ENCODE assay signal across 27 mouse cellular contexts in genomic region chr11:75991911-75992310, GRCm38 (mm10). TPM values are rescaled to one million over a fixed set of nuclear protein-coding genes. Genes with fewer than 3 reads are reported as not detected.
DNase-seq lines count a peak whose midpoint lies in the region; TF ChIP-seq lines count a peak whose summit lies in the region.
"Had no signal": no experiment of that assay in that cellular context is flagged by ENCODE, and none has a peak within 500 bp of the region (broad histone marks: within the 10 kb centered on the region; RNA-seq: fewer than 3 reads in every experiment).

No protein-coding gene starts in this region.

- peaks cover 14% of the 10 kb centered on the region; the same call in 1 of the 2 replicates for H3K4me1 ChIP-seq in spleen, adult 2 months (ENCODE audit: control insufficient read depth, insufficient read depth, insufficient read length)
- peaks cover 10% of the 10 kb centered on the region for H3K4me1 ChIP-seq in E14TG2a.4 (replicated peaks; ENCODE audit: low read depth, low read length)
- no peaks in the 10 kb centered on the region for H3K4me1 ChIP-seq in kidney, adult 2 months (ENCODE audit: control insufficient read depth, insufficient read depth, low read length)
- H3K4me1 ChIP-seq: forebrain, embryonic 12.5 days; heart, embryonic 10.5 days; intestine, embryonic 15.5 days; limb, embryonic 12.5 days; liver, embryonic 13.5 days; neural tube, embryonic 15.5 days had no signal

- no peaks in the 10 kb centered on the region for H3K36me3 ChIP-seq in spleen, adult 2 months (ENCODE audit: control insufficient read depth, insufficient read depth, low read length)
- H3K36me3 ChIP-seq in E14TG2a.4 (ENCODE audit: insufficient read depth, low read length), result no peaks in the 10 kb centered on the region
- no peaks in the 10 kb centered on the region for H3K36me3 ChIP-seq in kidney, adult 2 months (ENCODE audit: control insufficient read depth, insufficient read depth, low read length)
- H3K36me3 ChIP-seq: embryonic facial prominence, embryonic 13.5 days; forebrain, embryonic 12.5 days; heart, embryonic 10.5 days; intestine, embryonic 15.5 days; limb, embryonic 12.5 days; liver, embryonic 13.5 days; neural tube, embryonic 15.5 days had no signal

- peak overlapping the region; percentile 52 for H3K27ac ChIP-seq in spleen, adult 2 months (ENCODE audit: insufficient read depth, low read length)
- no peak overlapping the region for H3K27ac ChIP-seq in kidney, adult 2 months (ENCODE audit: insufficient read depth, low read depth, low read length)
- H3K27ac ChIP-seq: embryonic facial prominence, embryonic 13.5 days; forebrain, embryonic 12.5 days; heart, embryonic 10.5 days; intestine, embryonic 15.5 days; limb, embryonic 12.5 days; liver, embryonic 13.5 days; neural tube, embryonic 15.5 days had no signal

- TF ChIP-seq POLR2A in spleen, adult 2 months (IDR thresholded peaks at IDR 0.05; ENCODE audit: low read depth, low read length), result no peak
- TF ChIP-seq POLR2A in kidney, adult 2 months (IDR thresholded peaks at IDR 0.05; ENCODE audit: low read depth, low read length), result no peak

- no peak overlapping the region for H3K4me3 ChIP-seq in spleen, adult 2 months (ENCODE audit: extremely low read depth, insufficient read depth, insufficient read length)
- H3K4me3 ChIP-seq in E14TG2a.4 (replicated peaks; ENCODE audit: low read length), result no peak overlapping the region
- no peak overlapping the region for H3K4me3 ChIP-seq in kidney, adult 2 months (ENCODE audit: insufficient read depth, low read depth, low read length)
- H3K4me3 ChIP-seq: embryonic facial prominence, embryonic 13.5 days; erythroblast, embryonic 14.5 days; forebrain, embryonic 12.5 days; heart, embryonic 10.5 days; intestine, embryonic 15.5 days; limb, embryonic 12.5 days; liver, embryonic 13.5 days; neural tube, embryonic 15.5 days had no signal

- no peaks in the 10 kb centered on the region for H3K9me3 ChIP-seq in E14TG2a.4 (ENCODE audit: low read length)
- H3K9me3 ChIP-seq: embryonic facial prominence, embryonic 13.5 days; forebrain, embryonic 12.5 days; heart, embryonic 10.5 days; intestine, embryonic 15.5 days; limb, embryonic 12.5 days; liver, embryonic 13.5 days; neural tube, embryonic 15.5 days had no signal

- intact Hi-C loops in left cerebral cortex, postnatal 4 days (cut with DNase I), result no loop called here

- peak; percentile 31; the same call in 1 of the 2 replicates for TF ChIP-seq CTCF in spleen, adult 2 months (IDR thresholded peaks at IDR 0.05; ENCODE audit: extremely low read depth, insufficient read depth, insufficient read length, insufficient replicate concordance)
- TF ChIP-seq CTCF in E14TG2a.4 (conservative IDR thresholded peaks at IDR 0.05; ENCODE audit: low read length), result peak; percentile 16; the same call in 1 of the 2 replicates
- no peak for TF ChIP-seq CTCF in kidney, adult 2 months (conservative IDR thresholded peaks at IDR 0.05; ENCODE audit: insufficient read depth, insufficient read length, low read depth, low read length)

- WGBS in spleen, adult 2 months, result 28% methylated on average over 8 of the region's 8 CpGs
- WGBS in kidney, adult 2 months, result 87% methylated on average over 8 of the region's 8 CpGs

- peak in 1 of 2 experiments; percentile 50 for DNase-seq in spleen, adult 2 months (ENCODE audit: low read depth in 1 of 2, low spot score in 2 of 2)
- DNase-seq in spleen, postnatal 14 days (ENCODE audit: low spot score in 2 of 2), result no peak
- DNase-seq in R1 (ENCODE audit: low read depth, low spot score), result peak; percentile 45
- peak; percentile 51 for DNase-seq in naive thymus-derived CD4-positive, alpha-beta T cell, adult 2 months (ENCODE audit: low read depth)
- DNase-seq in left cerebral cortex, postnatal 4 days, result no peak
- no peak for DNase-seq in kidney, adult 2 months
- DNase-seq in testis, postnatal 10 days (ENCODE audit: low spot score), result no peak
- DNase-seq: adrenal gland, adult 2 months; cerebellum, adult 18-20 months; cerebellum, postnatal 25 days; embryo, embryonic 11 days; kidney, adult 9 months; kidney, postnatal 14 days; liver, embryonic 13.5 days; lung, postnatal 4 days had no signal

- H3K27me3 ChIP-seq in spleen, adult 2 months (ENCODE audit: control insufficient read depth, insufficient read depth, low read length), result no peaks in the 10 kb centered on the region
- peaks cover 6% of the 10 kb centered on the region for H3K27me3 ChIP-seq in E14TG2a.4 (ENCODE audit: insufficient read depth, low read length)
- no peaks in the 10 kb centered on the region for H3K27me3 ChIP-seq in kidney, adult 2 months (replicated peaks; ENCODE audit: control insufficient read depth, insufficient read depth, low read length)
- H3K27me3 ChIP-seq: embryonic facial prominence, embryonic 13.5 days; forebrain, embryonic 12.5 days; intestine, embryonic 15.5 days; limb, embryonic 12.5 days; liver, embryonic 13.5 days; neural tube, embryonic 15.5 days had no signal

RNA-seq across cellular contexts. Expression of gene 1700016K19Rik, which starts 7.8 kb away (rescaled TPM):
- 0.08 and 0.22 TPM in 2 replicates for polyA plus RNA-seq in spleen, adult 2 months (2012; rRNA removed)
- 1 to 10 TPM; 4.6 to 4.8 TPM for total RNA-seq in left cerebral cortex, postnatal 4 days (2021)
- 0.08 and 0.10 TPM in 2 replicates for polyA plus RNA-seq in kidney, adult 2 months (2012; rRNA removed)
- total RNA-seq: adrenal gland, adult 2 months; adrenal gland, postnatal 4 days; gastrocnemius, postnatal 4 days; hematopoietic stem cell, adult 5-6 weeks had no signal
- polyA plus RNA-seq: adrenal gland, adult 2 months; erythroblast, embryonic 14.5 days; heart, embryonic 10.5 days; heart, postnatal 0 days; liver, embryonic 13.5 days had no signal

RNA-seq across cellular contexts. Expression of gene Rflnb, which starts 35.7 kb away (rescaled TPM):
- 11.5 and 15.5 TPM in 2 replicates for polyA plus RNA-seq in spleen, adult 2 months (2012; rRNA removed)
- 10 to 100 TPM; 28.7 to 28.9 TPM for total RNA-seq in left cerebral cortex, postnatal 4 days (2021)
- 15.8 and 18.8 TPM in 2 replicates for polyA plus RNA-seq in kidney, adult 2 months (2012; rRNA removed)

RNA-seq across cellular contexts. Expression of gene Rph3al, which starts 53.7 kb away (rescaled TPM):
- polyA plus RNA-seq in spleen, adult 2 months (2012; rRNA removed), result 3.8 and 5.5 TPM in 2 replicates
- 1 to 10 TPM; 2.9 to 4.3 TPM for total RNA-seq in left cerebral cortex, postnatal 4 days (2021)
- 11.9 and 12.6 TPM in 2 replicates for polyA plus RNA-seq in kidney, adult 2 months (2012; rRNA removed)
- polyA plus RNA-seq: erythroblast, embryonic 14.5 days had no signal

Comparison
In these comparisons a context has a peak if more than half of its experiments do, and no peak if none do; other contexts are left out.
1. DNase-seq: peak in R1 (single experiment) and naive thymus-derived CD4-positive, alpha-beta T cell, adult 2 months (single experiment); none in spleen, postnatal 14 days (0 of 2), left cerebral cortex, postnatal 4 days (single experiment), kidney, adult 2 months (single experiment) and testis, postnatal 10 days (single experiment).